Mouse (Mus musculus) kidney, adult 11 months (tissue): ENCODE measurements around the gene Lrrn4.

Experiments
- DNase-seq: peaks from one replicate; pipeline ENCODE4 v3.0.0; 2022

Lrrn4 gene

GRCm38 (mm10) chr2:132880844-132881645, at the start of gene Lrrn4:
Lrrn4 (minus strand) TSS chr2:132880891.
- DNase-seq = no peak

GRCm38 (mm10) chr2:132928999-132929398, 48.3 kb upstream of the Lrrn4 start:
- DNase-seq = no peak

GRCm38 (mm10) chr2:132927871-132928270, 47.2 kb upstream of the Lrrn4 start:
- no peak for DNase-seq

GRCm38 (mm10) chr2:132927298-132927697, 46.6 kb upstream of the Lrrn4 start:
- DNase-seq = no peak

- DNase-seq = peak; percentile 85
Measured at GRCm38 (mm10) chr2:132923290-132924085, 42.8 kb upstream of the Lrrn4 start.

- DNase-seq = no peak
Measured at GRCm38 (mm10) chr2:132922076-132922873, 41.6 kb upstream of the Lrrn4 start.

GRCm38 (mm10) chr2:132914785-132915184, 34.1 kb upstream of the Lrrn4 start:
- no peak for DNase-seq

GRCm38 (mm10) chr2:132906763-132907162, 26.1 kb upstream of the Lrrn4 start:
- DNase-seq = no peak

- no peak for DNase-seq
Measured at GRCm38 (mm10) chr2:132904961-132905360, 24.3 kb upstream of the Lrrn4 start.

GRCm38 (mm10) chr2:132903498-132903897, 22.8 kb upstream of the Lrrn4 start:
- DNase-seq = peak; percentile 35

- DNase-seq = no peak
Measured at GRCm38 (mm10) chr2:132902056-132902455, 21.4 kb upstream of the Lrrn4 start.

GRCm38 (mm10) chr2:132901636-132902035, 20.9 kb upstream of the Lrrn4 start:
- DNase-seq = no peak

- no peak for DNase-seq
Measured at GRCm38 (mm10) chr2:132900596-132900995, 19.9 kb upstream of the Lrrn4 start.

- DNase-seq = no peak
Measured at GRCm38 (mm10) chr2:132898211-132898610, 17.5 kb upstream of the Lrrn4 start.

GRCm38 (mm10) chr2:132893826-132894225, 13.1 kb upstream of the Lrrn4 start:
- no peak for DNase-seq

- no peak for DNase-seq
Measured at GRCm38 (mm10) chr2:132885312-132885711, 4.6 kb upstream of the Lrrn4 start.

GRCm38 (mm10) chr2:132884303-132884967, 3.7 kb upstream of the Lrrn4 start:
- no peak for DNase-seq

GRCm38 (mm10) chr2:132879261-132880044, 1.2 kb downstream of the Lrrn4 start:
- DNase-seq = no peak

- DNase-seq = peak; percentile 52
Measured at GRCm38 (mm10) chr2:132876991-132877390, 3.7 kb downstream of the Lrrn4 start.

- DNase-seq = no peak
Measured at GRCm38 (mm10) chr2:132873657-132874326, 6.9 kb downstream of the Lrrn4 start.

GRCm38 (mm10) chr2:132871663-132872062, 9.0 kb downstream of the Lrrn4 start:
- DNase-seq = peak; percentile 96
